Mouse (Mus musculus): ENCODE results near the gene Kcnip3. TPM values are rescaled to one million over a fixed set of nuclear protein-coding genes. Genes with fewer than 3 reads are reported as not detected.

Kcnip3 gene
- polyA plus RNA-seq, 1 experiment from 2014 or later = 4.8 TPM

GRCm38 (mm10) chr2:127462314-127462713 lies 59.6 kb downstream of the Kcnip3 start:
- 0 out of 2 replicates have a peak, but pooled peaks have one; percentile 71 for ATAC-seq (ENCODE audit: insufficient number of reproducible peaks, low FRiP score, low TSS enrichment, low read depth)
- Histone ChIP-seq H3K4me1 (no peaks in the 10 kb centered on the region), H3K9ac (no peak overlapping the region), H3K36me3 (no peaks in the 10 kb centered on the region), H3K27me3 (no peaks in the 10 kb centered on the region), H3K9me3 (replicated peaks) (no peaks in the 10 kb centered on the region), H3K4me3 (replicated peaks) (no peak overlapping the region), H3K4me2 (replicated peaks) (no peak overlapping the region), H3K27ac (replicated peaks) (no peak overlapping the region)
- 12% methylated on average over 8 of the region's 8 CpGs for WGBS

GRCm38 (mm10) chr2:127461351-127461750 lies 60.5 kb downstream of the Kcnip3 start:
- peaks cover 7% of the 10 kb centered on the region for H3K27me3 ChIP-seq
- no peaks in the 10 kb centered on the region for H3K4me1 ChIP-seq
- no peaks in the 10 kb centered on the region for H3K36me3 ChIP-seq
- H3K4me2 ChIP-seq (replicated peaks) = no peak overlapping the region
- no peak for ATAC-seq (ENCODE audit: insufficient number of reproducible peaks, low FRiP score, low TSS enrichment, low read depth)
- WGBS = 49% methylated on average over 9 of the region's 9 CpGs
- H3K4me3 ChIP-seq (replicated peaks) = no peak overlapping the region
- H3K9me3 ChIP-seq (replicated peaks) = no peaks in the 10 kb centered on the region
- H3K27ac ChIP-seq (replicated peaks) = no peak overlapping the region
- no peak overlapping the region for H3K9ac ChIP-seq

GRCm38 (mm10) chr2:127459341-127459740 lies 62.6 kb downstream of the Kcnip3 start:
- Histone ChIP-seq H3K27me3 (peaks cover 12% of the 10 kb centered on the region), H3K9me3 (replicated peaks) (no peaks in the 10 kb centered on the region), H3K9ac (no peak overlapping the region), H3K4me2 (replicated peaks) (no peak overlapping the region), H3K36me3 (no peaks in the 10 kb centered on the region), H3K27ac (replicated peaks) (no peak overlapping the region), H3K4me1 (no peaks in the 10 kb centered on the region), H3K4me3 (replicated peaks) (no peak overlapping the region)
- 79% methylated on average over 2 of the region's 2 CpGs for WGBS
- ATAC-seq (ENCODE audit: insufficient number of reproducible peaks, low FRiP score, low TSS enrichment, low read depth) = no peak

- Histone ChIP-seq H3K9ac (no peak overlapping the region), H3K27me3 (peaks cover 21% of the 10 kb centered on the region), H3K27ac (replicated peaks) (no peak overlapping the region), H3K4me1 (no peaks in the 10 kb centered on the region), H3K9me3 (replicated peaks) (no peaks in the 10 kb centered on the region), H3K4me2 (replicated peaks) (no peak overlapping the region), H3K36me3 (no peaks in the 10 kb centered on the region), H3K4me3 (replicated peaks) (no peak overlapping the region)
- 5% methylated on average over 5 of the region's 5 CpGs for WGBS
- ATAC-seq (ENCODE audit: insufficient number of reproducible peaks, low FRiP score, low TSS enrichment, low read depth) = no peak
Observed at GRCm38 (mm10) chr2:127453764-127454163, 68.1 kb downstream of the Kcnip3 start.

GRCm38 (mm10) chr2:127453141-127453540 lies 68.8 kb downstream of the Kcnip3 start:
- Histone ChIP-seq H3K27ac (replicated peaks) (no peak overlapping the region), H3K36me3 (no peaks in the 10 kb centered on the region), H3K27me3 (peaks cover 21% of the 10 kb centered on the region), H3K9me3 (replicated peaks) (no peaks in the 10 kb centered on the region), H3K4me3 (replicated peaks) (no peak overlapping the region), H3K9ac (no peak overlapping the region), H3K4me1 (no peaks in the 10 kb centered on the region), H3K4me2 (replicated peaks) (no peak overlapping the region)
- WGBS = 73% methylated on average over 9 of the region's 9 CpGs
- ATAC-seq (ENCODE audit: insufficient number of reproducible peaks, low FRiP score, low TSS enrichment, low read depth) = no peak

GRCm38 (mm10) chr2:127451748-127452147 lies 70.1 kb downstream of the Kcnip3 start:
- no peak overlapping the region for H3K27ac ChIP-seq (replicated peaks)
- ATAC-seq (ENCODE audit: insufficient number of reproducible peaks, low FRiP score, low TSS enrichment, low read depth) = no peak
- WGBS = 35% methylated on average over 6 of the region's 6 CpGs
- H3K9ac ChIP-seq = no peak overlapping the region
- H3K4me1 ChIP-seq = no peaks in the 10 kb centered on the region
- no peak overlapping the region for H3K4me3 ChIP-seq (replicated peaks)
- H3K27me3 ChIP-seq = peaks cover 17% of the 10 kb centered on the region
- no peaks in the 10 kb centered on the region for H3K36me3 ChIP-seq
- no peak overlapping the region for H3K4me2 ChIP-seq (replicated peaks)
- H3K9me3 ChIP-seq (replicated peaks) = no peaks in the 10 kb centered on the region

GRCm38 (mm10) chr2:127449691-127450090 lies 72.2 kb downstream of the Kcnip3 start:
- Histone ChIP-seq H3K4me3 (replicated peaks) (no peak overlapping the region), H3K9ac (no peak overlapping the region), H3K36me3 (no peaks in the 10 kb centered on the region), H3K9me3 (replicated peaks) (no peaks in the 10 kb centered on the region), H3K4me1 (0 out of 2 replicates have a peak, but pooled peaks cover 1% of the 10 kb centered on the region), H3K27me3 (peaks cover 9% of the 10 kb centered on the region; the same call in 1 of the 2 replicates), H3K27ac (replicated peaks) (no peak overlapping the region), H3K4me2 (replicated peaks) (no peak overlapping the region)
- ATAC-seq (ENCODE audit: insufficient number of reproducible peaks, low FRiP score, low TSS enrichment, low read depth) = no peak
- 26% methylated on average over 7 of the region's 7 CpGs for WGBS

- H3K36me3 ChIP-seq = no peaks in the 10 kb centered on the region
- no peak overlapping the region for H3K27ac ChIP-seq (replicated peaks)
- H3K9ac ChIP-seq = no peak overlapping the region
- WGBS = 46% methylated on average over 3 of the region's 3 CpGs
- H3K4me3 ChIP-seq (replicated peaks) = no peak overlapping the region
- H3K4me2 ChIP-seq (replicated peaks) = no peak overlapping the region
- ATAC-seq (ENCODE audit: insufficient number of reproducible peaks, low FRiP score, low TSS enrichment, low read depth) = no peak
- peaks cover 13% of the 10 kb centered on the region; the same call in 1 of the 2 replicates for H3K4me1 ChIP-seq
- H3K27me3 ChIP-seq = no peaks in the 10 kb centered on the region
- H3K9me3 ChIP-seq (replicated peaks) = no peaks in the 10 kb centered on the region
Observed at GRCm38 (mm10) chr2:127446847-127447246, 75.0 kb downstream of the Kcnip3 start.

- H3K36me3 ChIP-seq = 0 out of 2 replicates have a peak, but pooled peaks cover 2% of the 10 kb centered on the region
- H3K27ac ChIP-seq (replicated peaks) = no peak within 1 kb of the TSS
- peak within 1 kb of the TSS; percentile 75 for H3K4me2 ChIP-seq (replicated peaks)
- H3K4me1 ChIP-seq = peaks cover 13% of the 10 kb centered on the region; the same call in 1 of the 2 replicates
- H3K4me3 ChIP-seq (replicated peaks) = peak within 1 kb of the TSS; percentile 63
- 0 out of 2 replicates have a peak, but pooled peaks have one; percentile 57 for ATAC-seq (ENCODE audit: insufficient number of reproducible peaks, low FRiP score, low TSS enrichment, low read depth)
- peak within 1 kb of the TSS; percentile 63 for H3K9ac ChIP-seq
- no peaks in the 10 kb centered on the region for H3K27me3 ChIP-seq
- no peaks in the 10 kb centered on the region for H3K9me3 ChIP-seq (replicated peaks)
- 3% methylated on average over 37 of the region's 37 CpGs for WGBS
Observed at GRCm38 (mm10) chr2:127444055-127444789, 77.7 kb downstream of the Kcnip3 start, which contains the start of gene Fahd2a. Gene Fahd2a, minus strand, starts transcription at chr2:127444565.

- Histone ChIP-seq H3K9ac (no peak overlapping the region), H3K4me1 (no peaks in the 10 kb centered on the region; the same call in 1 of the 2 replicates), H3K4me2 (replicated peaks) (no peak overlapping the region), H3K4me3 (replicated peaks) (no peak overlapping the region), H3K36me3 (peaks cover 29% of the 10 kb centered on the region; the same call in 1 of the 2 replicates), H3K27me3 (no peaks in the 10 kb centered on the region), H3K9me3 (replicated peaks) (no peaks in the 10 kb centered on the region), H3K27ac (replicated peaks) (no peak overlapping the region)
- ATAC-seq (ENCODE audit: insufficient number of reproducible peaks, low FRiP score, low TSS enrichment, low read depth) = no peak
- 85% methylated on average over 5 of the region's 5 CpGs for WGBS
Observed at GRCm38 (mm10) chr2:127437697-127438096, 84.2 kb downstream of the Kcnip3 start.

- no peaks in the 10 kb centered on the region for H3K27me3 ChIP-seq
- no peak overlapping the region for H3K9ac ChIP-seq
- H3K9me3 ChIP-seq (replicated peaks) = no peaks in the 10 kb centered on the region
- H3K4me2 ChIP-seq (replicated peaks) = no peak overlapping the region
- H3K4me3 ChIP-seq (replicated peaks) = no peak overlapping the region
- no peak for ATAC-seq (ENCODE audit: insufficient number of reproducible peaks, low FRiP score, low TSS enrichment, low read depth)
- peaks cover 29% of the 10 kb centered on the region; the same call in 1 of the 2 replicates for H3K36me3 ChIP-seq
- 89% methylated on average over 2 of the region's 2 CpGs for WGBS
- no peak overlapping the region for H3K27ac ChIP-seq (replicated peaks)
- no peaks in the 10 kb centered on the region; the same call in 1 of the 2 replicates for H3K4me1 ChIP-seq
Observed at GRCm38 (mm10) chr2:127435554-127435953, 86.3 kb downstream of the Kcnip3 start.
